Mouse (Mus musculus) lung, postnatal 4 days (tissue): ENCODE measurements around the gene Gatm.
A peak's percentile ranks its signal among the peaks of the same experiment; 100 is the strongest.

Source experiments
- DNase-seq, 2 experiments: peaks; one replicate each; pipeline ENCODE4 v3.0.0; 2021

The Gatm gene

DNA sequence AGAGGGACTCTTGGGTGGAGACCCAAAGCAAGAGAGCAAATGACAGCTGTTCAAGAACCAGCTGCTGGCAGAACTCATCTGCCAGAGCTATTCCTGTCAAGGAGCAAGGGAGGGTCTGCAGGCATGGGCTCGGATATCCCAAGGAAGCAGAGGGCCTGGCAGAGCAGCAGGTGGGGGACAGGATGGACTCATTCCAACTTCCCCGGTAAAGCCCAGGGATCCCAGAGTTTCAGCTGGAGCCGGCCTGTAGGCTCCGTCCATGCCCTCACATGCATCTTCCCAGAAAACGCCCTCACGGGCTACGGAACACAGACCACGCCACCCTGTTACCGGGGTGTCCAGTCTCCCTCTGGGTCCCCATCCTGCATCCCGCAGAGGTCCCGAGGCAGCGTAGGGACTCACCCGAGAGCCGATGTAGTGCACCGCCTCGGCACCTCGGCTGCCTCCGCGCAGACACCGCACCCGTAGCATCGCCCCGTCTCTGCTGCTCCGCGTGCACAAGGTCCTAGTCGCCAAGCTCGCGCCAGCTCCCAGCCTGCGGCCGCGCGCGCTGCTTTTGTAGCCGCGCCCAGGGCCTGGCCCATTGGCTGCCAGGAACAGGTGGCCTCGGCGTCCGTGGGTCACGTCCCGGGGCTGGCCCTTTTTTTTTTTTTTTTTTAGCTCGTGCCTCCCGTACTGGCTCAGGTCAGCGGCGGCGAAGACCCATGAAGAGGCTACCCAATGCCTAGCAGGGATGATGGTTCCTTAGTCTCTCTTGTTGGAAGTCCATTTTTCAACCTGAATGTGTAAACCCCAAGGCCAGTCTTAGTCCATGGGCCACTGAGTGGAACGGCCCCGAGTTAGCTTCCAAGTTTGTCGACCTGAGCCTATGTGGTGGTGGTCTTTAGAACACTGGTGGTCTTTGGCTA lies at the start of gene Gatm:
TSS of gene Gatm (minus strand) at position 558 of the 908 bp plus-strand sequence.
- DNase-seq = peak; percentile 66 to 75

DNA sequence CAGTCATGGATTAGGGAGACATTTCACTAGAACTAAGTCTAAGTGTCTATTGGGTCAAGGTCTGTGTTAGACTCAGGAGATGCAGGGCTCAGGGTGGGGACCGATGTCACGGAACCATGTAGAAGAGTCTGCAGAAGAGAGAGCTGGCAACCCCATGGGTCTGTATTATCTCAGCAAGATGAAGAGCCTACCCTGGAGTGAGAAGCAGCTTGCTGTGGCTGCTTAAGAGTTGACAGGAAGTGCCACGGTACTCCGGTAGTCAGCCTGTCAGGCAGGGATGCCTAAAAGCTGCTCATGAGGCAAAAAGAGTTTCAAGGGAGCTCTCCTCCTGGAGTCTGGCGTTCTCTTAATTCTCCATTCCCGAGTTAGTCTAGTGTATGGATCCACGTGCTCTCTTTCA lies 48.7 kb upstream of the Gatm start:
- no peak for DNase-seq

DNA sequence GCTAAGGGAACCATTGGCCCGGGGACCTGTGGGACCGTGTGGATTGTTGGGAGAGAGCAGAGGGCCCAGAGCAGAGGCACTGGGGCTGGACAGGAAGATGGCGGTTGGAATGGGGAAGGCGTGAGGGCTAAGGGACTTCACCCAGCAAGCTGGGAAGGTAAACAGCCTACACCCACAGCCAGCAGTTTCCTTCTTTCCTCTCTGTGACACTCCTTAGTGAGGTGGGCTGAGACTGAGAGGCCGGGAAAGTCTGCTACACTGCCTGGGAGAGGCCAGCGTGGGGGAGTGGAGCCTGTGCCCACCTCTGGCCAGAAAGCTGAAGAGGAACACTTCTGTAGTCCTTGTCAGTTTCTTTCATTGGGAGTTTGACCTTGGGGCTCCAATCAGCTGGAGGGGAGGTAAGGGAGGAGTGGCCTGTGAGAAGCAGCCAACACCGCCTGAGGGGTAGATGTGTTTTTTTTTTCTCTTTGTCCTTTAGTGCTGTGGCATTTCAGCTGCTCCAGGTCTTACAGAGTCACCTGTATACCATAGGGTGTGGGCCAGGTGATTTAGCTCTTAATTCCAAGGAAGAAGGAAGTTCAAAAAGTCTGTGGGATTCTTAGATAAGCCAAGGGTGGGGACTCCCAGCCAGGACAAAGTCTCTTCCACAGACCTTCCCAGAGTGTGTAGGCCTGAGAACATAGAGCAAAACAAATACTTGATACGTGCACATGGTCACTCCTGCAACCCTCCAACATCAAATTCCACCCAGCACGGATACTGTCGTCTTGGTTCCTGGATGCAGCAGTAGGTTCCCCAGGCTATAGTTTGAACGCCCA lies 46.8 kb upstream of the Gatm start:
- DNase-seq = no peak

DNA sequence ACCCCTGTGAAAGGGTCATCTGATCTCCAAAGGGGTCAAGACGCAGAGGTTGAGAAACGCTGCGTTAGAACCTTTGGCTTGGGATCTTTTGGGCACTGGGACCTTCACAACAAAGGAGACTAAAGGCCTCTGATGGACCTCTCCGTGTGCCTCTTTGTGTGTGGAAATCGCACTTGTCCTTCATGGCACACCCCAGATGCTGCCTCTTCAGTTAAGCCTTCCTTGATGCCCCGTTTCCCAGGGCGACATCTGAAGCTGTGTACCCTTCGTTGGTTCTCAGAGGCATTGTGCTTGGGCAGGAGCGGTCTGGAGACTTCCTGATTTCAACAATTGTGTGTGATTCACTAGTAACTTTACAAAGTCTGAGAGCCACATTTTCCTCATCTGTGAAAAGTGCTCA lies 45.7 kb upstream of the Gatm start:
- no peak for DNase-seq

DNA sequence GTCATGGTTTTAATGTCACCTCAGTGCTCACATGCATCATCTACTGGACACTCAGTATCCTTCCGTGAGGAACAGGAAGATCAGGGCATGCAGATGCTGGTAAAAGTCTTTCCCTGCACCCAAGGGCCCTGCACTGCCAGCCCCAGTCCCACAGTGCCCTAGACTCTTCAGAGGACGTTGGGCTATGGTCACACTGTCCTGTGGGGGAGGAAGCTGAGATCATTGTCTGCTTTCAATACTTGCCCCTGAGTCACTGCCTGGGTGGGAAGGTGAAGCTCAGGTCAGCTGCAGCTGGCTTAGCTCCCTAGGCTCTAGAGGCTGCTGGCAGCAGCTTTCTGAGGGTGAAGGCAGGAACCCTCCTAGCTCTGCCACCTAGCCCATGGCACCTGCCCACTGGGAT lies 44.9 kb upstream of the Gatm start:
- DNase-seq = no peak

DNA sequence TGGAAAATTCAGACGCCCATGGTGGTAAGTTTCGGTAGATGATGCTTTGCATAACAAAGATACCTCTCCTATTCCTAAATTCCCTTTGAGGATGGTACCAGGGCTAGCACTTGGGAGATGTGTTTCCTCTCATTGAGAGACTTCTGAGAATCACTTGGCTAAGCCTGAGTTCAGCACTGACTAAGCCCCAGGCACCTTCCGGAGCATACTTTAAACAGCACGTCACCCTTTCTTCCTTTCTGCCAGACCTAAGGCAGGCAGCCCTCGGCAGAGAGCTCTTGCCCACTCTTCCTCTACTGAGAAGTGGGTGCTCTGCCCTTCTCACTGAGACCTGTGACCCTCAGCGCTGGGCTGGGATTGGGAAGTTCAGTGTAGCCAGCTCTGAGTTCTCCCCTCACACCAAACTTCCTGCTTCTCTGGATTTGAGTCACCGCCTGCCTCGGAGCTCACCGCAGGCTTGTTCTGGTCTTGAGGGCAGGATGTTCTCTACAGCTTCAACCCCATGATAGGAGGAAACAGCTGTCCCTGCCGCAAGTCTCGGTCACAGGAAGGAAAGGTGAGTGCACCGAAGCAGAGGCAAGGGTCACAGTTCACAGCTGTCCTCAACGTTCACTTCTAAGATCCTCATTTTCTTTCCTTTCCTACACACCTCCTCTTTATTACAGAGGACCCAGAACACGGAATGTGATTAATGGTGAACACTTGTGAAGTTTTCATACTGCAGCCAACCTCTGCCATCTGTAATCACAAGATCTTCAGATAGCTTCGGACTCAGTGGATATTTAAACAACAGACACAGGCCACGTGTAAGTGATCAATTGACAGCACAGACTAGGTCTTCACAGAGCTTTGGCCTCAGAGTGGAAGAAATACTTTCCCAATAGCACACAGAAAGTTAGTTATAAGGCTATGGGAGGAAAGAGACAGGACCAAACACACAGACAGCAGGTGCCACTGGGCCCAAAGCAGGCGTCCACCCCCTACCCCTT lies 41.3 kb upstream of the Gatm start:
- peak; percentile 42 to 52 for DNase-seq

DNA sequence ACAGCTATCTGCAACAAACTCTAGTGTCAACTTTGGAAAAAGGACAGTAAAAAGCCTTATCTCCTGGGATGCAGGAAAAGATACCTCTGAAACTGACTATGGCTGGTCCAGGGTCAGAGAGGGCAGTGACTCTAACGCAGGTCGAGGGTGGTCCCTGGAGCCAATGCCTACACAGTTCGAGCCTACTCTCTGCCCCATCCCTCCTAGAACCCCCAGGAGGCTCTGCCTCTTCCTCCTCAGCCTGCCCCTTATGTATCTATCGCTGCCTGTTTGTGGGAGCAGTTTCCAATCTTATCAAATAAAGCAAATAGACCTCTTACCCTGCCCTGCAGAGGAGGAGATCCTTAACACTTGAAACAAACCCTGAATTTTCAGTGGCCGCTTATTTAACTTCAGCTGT lies 27.6 kb upstream of the Gatm start:
- DNase-seq = no peak

DNA sequence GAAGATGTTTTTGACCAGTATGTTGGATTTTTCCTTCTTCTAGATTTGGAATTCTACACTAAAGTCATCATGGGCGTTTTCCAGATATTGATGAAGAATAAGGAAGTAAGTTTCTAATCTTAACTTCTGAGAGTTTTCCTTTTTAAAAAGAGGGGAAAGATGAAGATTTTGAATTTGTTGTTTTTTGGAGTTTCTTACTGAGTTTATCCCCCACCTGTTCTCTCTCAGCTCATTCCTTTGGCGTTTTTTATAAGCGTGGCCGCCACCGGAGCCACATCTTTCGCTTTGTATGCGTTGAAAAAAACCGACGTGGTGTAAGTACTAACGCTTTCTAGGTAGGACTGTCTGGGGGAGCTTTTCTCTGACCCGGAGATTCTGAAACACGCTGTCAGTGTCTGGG lies 26.9 kb upstream of the Gatm start:
- no peak for DNase-seq

DNA sequence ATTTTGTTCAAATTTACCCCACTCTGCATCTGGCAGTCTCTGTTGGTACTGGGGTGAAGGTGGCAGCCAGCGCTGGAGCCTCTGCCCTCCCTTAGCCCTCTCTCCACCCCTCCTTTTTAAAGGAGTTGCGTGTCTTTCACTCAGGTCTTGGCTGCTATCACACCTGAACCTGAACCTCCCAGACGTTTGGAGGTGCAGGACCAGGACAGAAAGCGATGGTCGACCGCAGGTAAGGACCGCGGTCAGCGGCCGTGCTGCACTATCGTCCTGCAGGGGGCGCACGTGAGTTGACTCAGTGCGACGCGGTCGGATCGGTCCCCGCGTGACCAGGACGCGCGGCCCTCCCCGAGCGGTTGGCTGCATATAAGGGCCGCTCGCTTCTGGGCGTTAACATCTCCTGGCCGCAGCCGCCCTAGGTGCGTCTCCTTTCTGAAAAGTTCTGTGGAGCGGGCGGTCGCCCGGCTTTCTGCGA lies 26.5 kb upstream of the Gatm start:
- peak; percentile 70 to 81 for DNase-seq

DNA sequence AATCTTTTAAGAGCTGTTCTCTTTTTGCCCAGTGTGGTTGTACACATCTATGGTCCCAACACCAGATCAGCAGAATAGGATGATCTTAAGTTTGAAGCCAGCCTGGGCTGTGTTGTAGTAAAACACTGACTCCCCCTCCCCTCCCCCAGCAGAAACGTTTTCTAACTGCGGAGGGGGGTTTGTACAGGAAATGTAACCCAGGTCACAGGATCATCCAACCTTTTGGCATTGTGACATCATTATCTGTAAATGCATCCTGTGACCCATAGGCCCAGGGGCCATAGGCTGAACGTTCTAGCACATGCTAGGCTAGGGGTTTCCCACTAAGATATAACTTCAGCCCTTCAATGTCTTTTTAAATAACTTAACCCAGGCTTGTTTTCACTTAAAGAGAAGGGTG lies 25.6 kb upstream of the Gatm start, which contains the start of gene AA467197:
TSS of gene AA467197 (plus strand) at position 301 of the 400 bp plus-strand sequence.
- no peak for DNase-seq

DNA sequence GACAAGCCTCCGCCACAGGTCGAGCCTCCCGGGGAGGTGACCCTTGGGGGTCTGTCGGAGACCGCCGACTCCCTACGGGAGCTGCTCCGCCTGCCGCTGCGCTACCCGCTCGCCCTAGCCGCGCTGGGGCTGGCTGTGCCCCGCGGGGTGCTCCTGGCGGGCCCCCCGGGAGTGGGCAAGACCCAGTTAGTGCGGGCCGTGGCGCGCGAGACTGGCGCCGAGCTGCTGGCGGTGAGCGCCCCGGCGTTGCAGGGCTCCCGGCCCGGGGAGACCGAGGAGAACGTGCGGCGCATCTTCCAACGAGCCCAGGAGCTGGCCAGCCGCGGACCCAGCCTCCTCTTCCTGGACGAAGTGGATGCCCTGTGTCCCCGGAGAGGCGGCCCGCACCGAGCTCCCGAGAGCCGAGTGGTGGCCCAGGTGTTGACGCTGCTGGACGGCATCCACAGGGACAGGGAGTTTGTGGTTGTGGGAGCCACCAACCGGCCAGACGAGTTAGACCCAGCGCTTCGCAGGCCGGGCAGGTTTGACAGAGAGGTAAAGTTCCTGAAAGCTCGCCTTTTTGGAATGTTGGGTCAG lies 20.2 kb upstream of the Gatm start:
- peak; percentile 59 to 68 for DNase-seq

DNA sequence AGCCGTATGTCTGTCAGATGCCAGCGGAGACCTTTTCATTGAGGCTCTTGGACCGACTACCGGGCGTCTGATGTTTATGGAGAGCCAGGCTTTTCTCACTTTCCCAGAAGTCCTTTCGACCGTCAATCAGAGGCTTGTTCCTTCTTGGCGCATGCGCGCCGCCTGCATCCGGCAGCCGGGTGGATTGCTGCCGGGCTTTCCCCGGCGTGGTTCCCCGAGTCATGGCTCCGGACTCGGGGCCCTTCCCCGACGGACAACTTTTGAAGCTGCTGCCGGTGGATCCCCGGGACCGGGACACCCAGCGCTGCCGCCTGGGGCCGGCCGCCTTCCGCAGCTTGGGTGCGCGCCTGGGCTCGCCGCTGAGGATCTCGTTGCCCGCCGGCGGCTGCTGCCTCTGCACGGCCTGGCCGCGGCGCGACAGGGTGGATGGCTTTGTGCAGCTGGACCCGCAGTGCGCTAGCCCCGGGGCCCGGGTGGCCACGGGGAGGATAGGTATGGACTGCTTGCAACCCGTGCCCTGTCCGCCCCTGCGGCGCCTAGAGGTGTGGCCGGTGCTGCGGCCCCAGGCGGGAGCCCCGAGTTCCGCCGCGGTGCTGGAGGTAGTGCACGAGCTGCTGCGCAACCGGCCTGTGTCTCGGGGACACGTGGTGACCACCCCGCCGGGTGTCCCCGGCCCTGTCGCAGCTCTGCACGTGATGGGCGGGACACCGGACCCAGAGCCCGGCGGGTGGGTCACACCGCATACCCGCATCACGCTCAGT lies 19.5 kb upstream of the Gatm start:
- peak; percentile 91 to 93 for DNase-seq

DNA sequence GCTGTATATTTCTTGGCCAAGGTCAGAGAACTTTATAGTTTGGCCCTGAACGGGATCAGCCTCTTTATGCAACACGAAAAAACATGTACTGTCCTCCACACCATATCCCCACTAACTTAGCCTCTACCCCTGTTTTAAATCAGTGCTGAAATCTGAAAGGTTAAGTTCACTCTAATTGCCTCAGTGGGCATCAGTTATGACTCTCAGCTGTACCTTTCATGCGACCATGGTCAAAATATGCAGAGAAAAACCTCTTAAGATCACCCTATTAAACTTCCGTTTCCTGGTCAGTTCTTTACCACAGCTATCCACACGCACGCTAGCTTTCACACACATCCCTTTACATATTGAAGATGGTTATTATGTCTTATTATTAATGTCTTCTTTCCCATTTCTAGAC lies 18.8 kb upstream of the Gatm start:
- DNase-seq = no peak

DNA sequence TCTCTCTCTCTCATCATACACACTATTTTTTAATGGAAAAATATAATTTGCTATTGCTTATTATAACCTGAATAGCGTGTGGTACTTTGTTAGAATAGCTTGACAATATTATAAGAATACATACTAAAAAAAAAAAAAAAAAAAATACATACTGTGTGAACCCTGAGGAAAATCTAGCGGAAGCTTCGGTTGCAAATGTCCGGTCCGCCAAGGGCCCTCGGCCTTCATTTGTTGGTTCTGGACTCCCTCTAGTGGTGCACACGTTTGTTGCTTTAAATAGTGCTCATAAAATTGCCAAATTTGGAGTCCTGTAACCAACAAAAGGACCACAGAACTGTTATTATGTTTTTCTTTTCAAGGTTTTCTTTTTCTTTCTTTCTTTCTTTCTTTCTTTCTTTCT lies 17.9 kb upstream of the Gatm start:
- peak; percentile 76 to 86 for DNase-seq

DNA sequence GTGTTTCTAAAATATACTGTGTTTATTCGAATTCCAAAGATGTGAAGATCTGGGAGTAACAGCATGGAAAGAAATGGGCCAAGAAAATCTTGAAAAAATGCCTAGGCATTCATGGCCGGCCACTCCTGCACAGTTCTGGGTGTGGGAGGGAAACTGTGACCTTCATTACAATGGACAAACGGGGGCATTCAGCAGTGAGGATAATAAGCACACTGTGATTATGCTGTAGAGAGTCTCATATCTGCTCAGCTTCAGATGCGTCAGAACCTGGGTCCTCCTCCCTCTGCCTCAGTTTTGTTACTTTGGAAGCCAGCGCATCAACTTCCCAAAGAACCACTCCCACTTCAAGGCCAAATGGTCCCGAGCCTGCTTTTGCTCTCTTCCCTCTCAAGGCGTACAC lies 14.8 kb upstream of the Gatm start:
- DNase-seq = no peak

DNA sequence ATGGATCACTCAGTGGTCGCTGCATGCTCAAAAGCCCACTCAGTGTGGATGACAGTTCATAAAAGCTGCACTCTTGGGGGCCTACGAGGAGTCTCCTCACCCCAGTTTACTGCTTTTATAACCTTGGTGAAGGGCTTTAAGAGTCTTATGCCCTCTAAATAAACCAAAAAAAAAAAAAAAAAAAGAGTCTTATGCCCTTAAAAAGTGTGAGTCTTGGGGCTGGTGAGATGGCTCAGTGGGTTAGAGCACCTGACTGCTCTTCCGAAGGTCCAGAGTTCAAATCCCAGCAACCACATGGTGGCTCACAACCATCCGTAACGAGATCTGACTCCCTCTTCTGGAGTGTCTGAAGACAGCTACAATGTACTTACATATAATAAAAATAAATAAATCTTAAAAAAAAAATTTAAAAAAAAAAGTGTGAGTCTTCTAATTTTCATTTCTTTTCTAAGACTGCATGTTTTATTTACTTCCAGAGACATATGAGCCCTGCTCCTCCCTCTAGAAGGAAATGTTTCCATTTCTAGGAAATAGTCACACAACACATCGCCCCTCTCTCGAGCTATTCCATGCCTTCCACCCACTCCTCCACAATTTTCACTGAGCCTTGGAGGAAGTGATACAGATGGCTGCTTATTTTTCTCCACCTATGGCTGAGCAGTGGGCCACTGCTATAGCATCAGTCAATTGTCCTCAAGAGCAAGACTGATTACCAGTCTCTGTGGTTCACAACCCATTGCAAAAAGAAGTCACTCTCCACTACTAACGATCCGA lies 10.4 kb upstream of the Gatm start:
- DNase-seq = no peak

DNA sequence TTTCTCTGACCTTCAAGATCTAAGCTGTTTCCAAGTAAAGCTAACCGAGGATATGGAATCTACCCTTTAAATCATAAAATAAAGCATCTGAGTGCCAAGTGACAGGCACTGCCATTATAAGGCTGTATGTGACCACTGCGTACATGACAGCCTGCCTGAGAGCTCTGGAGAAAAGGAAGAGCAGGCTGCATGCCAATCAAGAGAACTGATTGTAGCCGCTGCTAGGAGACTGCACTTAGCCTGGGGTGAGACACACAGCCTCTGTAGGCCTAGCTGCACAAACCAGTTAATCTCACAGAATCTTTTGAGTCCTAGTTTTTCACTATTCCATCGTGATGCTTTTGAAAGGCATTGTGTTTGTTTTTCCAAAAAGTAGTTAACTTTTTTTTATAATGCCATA lies 7.6 kb upstream of the Gatm start:
- DNase-seq = no peak

DNA sequence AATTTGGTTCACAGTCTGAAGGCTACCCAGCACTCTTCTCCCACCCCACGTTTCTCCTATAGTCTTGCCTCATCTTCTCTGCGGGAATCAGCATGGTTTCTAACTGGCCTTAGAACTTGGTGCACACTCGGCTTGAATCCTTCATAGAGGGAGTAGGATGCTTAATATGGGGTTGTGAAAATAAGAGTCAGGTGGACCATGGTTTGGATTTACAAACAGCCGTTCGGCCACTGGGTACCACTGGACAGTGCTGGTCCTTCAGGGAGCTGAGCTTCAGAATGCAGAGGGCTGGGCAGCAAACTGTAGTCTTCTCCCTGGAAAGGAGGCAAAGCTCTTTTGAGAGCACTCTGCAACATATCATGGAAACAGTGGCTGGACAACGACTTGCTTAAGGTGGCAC lies 6.7 kb upstream of the Gatm start:
- DNase-seq = no peak

DNA sequence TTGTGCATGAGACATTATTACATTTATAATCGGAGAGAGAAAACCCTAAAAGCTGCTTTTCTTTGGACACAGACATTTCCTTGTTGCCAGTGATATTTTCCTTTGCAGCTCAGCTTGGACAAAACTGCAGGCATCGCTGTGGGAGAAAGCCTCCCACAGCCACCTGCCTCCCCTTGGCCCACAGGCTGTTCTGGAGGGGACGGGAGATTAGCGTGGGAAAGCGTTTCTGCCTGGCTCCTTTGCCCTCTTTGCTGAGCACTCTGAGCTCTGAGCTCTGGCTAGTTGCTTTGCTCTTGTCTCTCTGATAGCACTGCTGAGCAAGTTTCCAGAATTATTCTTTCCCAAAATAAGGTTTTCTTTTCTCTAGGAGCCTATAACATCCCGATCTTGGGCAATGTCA lies 5.1 kb upstream of the Gatm start:
- DNase-seq = no peak

DNA sequence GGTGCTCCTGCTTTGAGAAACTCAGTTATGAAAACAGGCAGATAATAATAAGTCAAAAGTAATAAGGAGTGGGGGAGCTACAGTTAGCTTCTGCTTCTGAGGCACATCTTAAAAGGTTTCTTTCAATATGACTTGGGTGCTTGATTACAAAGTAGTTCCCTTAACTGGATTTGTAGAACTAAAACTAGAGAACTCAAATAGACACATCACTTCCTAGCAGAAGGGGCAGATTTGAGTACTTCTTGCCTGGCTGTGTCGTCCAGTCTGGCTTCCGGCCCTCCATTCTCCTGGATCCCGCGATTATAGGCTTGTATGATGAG lies 511 bp upstream of the Gatm start:
- no peak for DNase-seq

DNA sequence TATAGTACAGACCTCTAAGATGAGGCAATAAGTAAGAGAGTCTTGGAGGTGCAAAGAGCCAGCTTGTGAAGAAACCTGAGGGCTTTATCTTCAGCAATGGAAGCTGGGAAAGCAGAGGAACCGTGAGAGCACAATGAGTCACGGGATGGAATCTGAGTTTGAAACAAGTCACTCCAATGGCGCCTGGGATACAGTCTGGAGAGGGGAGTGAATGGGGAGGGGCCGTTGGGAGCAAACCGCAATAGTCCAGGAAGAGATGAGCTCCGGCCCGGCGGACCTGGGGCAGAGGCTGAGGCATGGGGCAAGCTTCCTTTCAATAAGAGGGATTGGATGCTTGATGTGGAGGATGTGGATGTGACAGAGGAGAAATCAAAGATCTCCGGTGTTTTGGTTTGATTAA lies 2.3 kb downstream of the Gatm start:
- DNase-seq = no peak
